Mouse (Mus musculus) yolk sac, embryonic 10.5 days (tissue): ENCODE results near the gene Treh.

Experiments used
- DNase-seq: peaks from one replicate; pipeline ENCODE4 v3.0.0-alpha.2; 2017; ENCODE audit warnings: low spot score

The Treh gene

GRCm38 (mm10) chr9:44735886-44736285 is 62.9 kb downstream of the Treh start:
- peak; percentile 56 for DNase-seq
